Mouse (Mus musculus): ENCODE data around the gene Sparc. TPM values are rescaled to one million over a fixed set of nuclear protein-coding genes. Genes with fewer than 3 reads are reported as not detected.

The Sparc gene
- polyA plus RNA-seq, 1 experiment: 4,760 TPM

DNA sequence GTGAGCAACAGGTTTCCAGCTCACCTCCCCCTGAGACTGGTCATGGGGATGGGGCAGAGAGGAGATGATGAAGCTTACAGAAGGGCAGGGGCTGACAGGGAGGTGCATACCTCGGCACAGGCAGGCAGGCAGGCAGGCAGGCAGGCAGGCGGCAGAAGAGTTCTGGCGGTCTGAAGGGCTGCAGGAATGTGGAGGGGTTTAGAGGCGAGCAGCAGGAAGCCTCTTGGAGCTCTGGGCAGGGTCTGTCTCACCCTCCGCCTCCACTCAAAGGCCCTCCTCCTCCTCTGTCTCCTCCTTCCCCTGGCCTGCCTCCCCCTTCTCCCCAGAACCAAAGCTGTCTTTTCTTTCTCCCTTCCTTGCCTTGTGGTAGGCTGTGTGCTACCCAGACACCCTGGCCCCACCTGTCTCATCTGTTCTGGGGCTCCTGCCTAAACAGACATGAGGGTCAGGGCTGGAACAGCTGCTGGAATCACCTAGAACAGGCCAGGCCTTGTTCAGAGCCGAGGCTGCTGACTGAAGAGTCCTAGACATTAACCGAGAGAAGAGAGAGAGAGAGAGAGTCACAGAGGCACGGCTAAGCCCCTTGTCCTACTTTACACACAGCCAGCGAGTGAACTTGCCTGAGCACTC is 3.2 kb downstream of the Sparc start:
- peak overlapping the region; percentile 85 for H3K4me3 ChIP-seq (ENCODE audit: insufficient read depth, low read length)
- TF ChIP-seq CTCF (IDR thresholded peaks at IDR 0.05; ENCODE audit: borderline replicate concordance, insufficient read depth, low read length) (no peak), POLR2A (IDR thresholded peaks at IDR 0.05; ENCODE audit: low read depth, low read length) (peak; percentile 99)
- H3K4me1 ChIP-seq (ENCODE audit: control insufficient read depth, insufficient read depth, low read length): peaks cover 11% of the 10 kb centered on the region
- H3K27ac ChIP-seq (ENCODE audit: insufficient read depth, low read length): peak overlapping the region; percentile 92

- Histone ChIP-seq H3K4me3 (ENCODE audit: insufficient read depth, low read length) (peak overlapping the region; percentile 85), H3K4me1 (ENCODE audit: control insufficient read depth, insufficient read depth, low read length) (peaks cover 11% of the 10 kb centered on the region), H3K27ac (ENCODE audit: insufficient read depth, low read length) (peak overlapping the region; percentile 92)
- TF ChIP-seq CTCF (IDR thresholded peaks at IDR 0.05; ENCODE audit: borderline replicate concordance, insufficient read depth, low read length) (no peak), POLR2A (IDR thresholded peaks at IDR 0.05; ENCODE audit: low read depth, low read length) (no peak)
Measured at GRCm38 (mm10) chr11:55419296-55419677, 3.7 kb downstream of the Sparc start.

DNA sequence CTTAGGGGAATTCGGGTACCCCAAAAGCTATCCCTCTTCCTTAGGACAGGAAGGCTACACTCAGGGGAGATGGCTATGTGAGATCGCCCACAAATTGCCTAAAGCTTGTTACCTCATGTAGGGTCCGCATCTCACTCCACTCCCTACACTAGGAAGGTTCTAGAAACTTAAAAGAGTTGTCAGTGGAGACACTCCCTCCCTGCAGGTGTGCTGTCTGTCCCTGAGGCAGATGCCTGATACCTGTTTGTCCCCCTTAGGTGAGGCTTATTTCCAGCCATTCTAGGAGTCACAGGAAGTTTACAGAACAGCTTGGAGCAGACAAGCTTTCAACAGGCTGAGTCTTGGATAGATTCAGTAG is 4.3 kb downstream of the Sparc start:
- Histone ChIP-seq H3K4me1 (ENCODE audit: control insufficient read depth, insufficient read depth, low read length) (peaks cover 8% of the 10 kb centered on the region), H3K27ac (ENCODE audit: insufficient read depth, low read length) (peak overlapping the region; percentile 92)

DNA sequence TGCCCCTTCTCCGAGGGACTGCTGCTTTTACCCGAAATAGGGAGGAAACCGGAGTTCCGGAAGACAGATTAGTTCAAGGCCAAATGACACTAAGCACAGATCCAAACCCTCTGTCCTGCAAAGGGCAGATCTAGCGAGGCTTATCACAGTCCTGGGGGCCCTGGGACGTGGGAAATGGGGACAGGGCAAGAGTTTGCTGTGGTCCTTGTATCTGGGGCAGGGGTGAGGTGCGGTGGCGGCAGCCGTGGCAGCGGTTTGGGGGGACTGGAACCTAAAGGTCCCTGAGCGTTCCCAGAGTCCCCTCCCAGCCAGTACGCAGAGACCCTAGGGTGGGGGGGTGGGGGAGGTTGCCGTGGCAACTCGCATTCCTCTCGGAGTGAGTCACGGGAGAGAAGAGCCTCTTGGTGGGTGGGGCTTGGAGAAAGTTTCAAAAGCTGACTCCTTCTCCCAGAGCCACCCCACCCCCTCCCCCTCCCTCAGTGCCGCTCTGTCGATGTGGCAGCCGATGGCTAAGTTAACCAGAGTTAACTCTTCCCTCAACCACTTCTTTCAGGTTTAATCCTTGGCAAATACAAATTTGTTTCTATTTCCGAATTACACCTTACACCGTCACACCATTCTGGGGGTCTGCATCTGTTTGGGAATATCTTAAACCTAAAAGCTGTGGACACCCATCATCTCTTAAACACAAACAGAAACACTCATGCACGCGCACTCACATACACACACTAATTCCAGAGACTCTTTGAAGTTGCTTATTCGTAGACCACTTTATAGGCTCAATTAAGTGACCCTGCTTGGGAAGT is 4.9 kb downstream of the Sparc start:
- peaks cover 6% of the 10 kb centered on the region for H3K4me1 ChIP-seq (ENCODE audit: control insufficient read depth, insufficient read depth, low read length)
- peak overlapping the region; percentile 85 for H3K4me3 ChIP-seq (ENCODE audit: insufficient read depth, low read length)
- TF ChIP-seq CTCF (IDR thresholded peaks at IDR 0.05; ENCODE audit: borderline replicate concordance, insufficient read depth, low read length): no peak
- TF ChIP-seq POLR2A (IDR thresholded peaks at IDR 0.05; ENCODE audit: low read depth, low read length): peak; percentile 58; the same call in 1 of the 2 replicates
- peak overlapping the region; percentile 95 for H3K27ac ChIP-seq (ENCODE audit: insufficient read depth, low read length)

More for the DNA sequence above, 4.3 kb downstream of the Sparc start:
- H3K4me3 ChIP-seq (ENCODE audit: insufficient read depth, low read length): peak overlapping the region; percentile 85
- TF ChIP-seq CTCF (IDR thresholded peaks at IDR 0.05; ENCODE audit: borderline replicate concordance, insufficient read depth, low read length): no peak
- no peak; the same call in 1 of the 2 replicates for TF ChIP-seq POLR2A (IDR thresholded peaks at IDR 0.05; ENCODE audit: low read depth, low read length)

GRCm38 (mm10) chr11:55416609-55417265 is 6.2 kb downstream of the Sparc start:
- Histone ChIP-seq H3K4me3 (ENCODE audit: insufficient read depth, low read length) (peak overlapping the region; percentile 84), H3K27ac (ENCODE audit: insufficient read depth, low read length) (peak overlapping the region; percentile 95)

DNA sequence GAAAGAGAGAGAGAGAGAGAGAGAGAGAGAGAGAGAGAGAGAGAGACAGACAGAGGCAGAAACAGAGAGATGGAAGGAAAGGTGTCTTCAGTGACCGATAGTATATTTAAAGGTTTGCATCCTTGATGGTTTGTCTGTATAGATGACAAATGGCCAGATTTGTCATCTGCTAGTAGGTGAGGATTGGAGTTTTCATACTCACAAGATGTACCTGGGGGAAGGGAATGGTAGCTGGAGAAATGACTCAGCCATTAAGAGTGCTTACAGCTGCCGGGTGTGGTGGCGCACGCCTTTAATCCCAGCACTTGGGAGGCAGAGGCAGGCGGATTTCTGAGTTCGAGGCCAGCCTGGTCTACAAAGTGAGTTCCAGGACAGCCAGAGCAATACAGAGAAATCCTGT is 7.3 kb downstream of the Sparc start:
- Histone ChIP-seq H3K4me1 (ENCODE audit: control insufficient read depth, insufficient read depth, low read length) (peaks cover 16% of the 10 kb centered on the region), H3K27ac (ENCODE audit: insufficient read depth, low read length) (peak overlapping the region; percentile 95), H3K4me3 (ENCODE audit: insufficient read depth, low read length) (peak overlapping the region; percentile 84; the same call in 1 of the 2 replicates)

More at GRCm38 (mm10) chr11:55416609-55417265, 6.2 kb downstream of the Sparc start:
- H3K4me1 ChIP-seq (ENCODE audit: control insufficient read depth, insufficient read depth, low read length): peaks cover 7% of the 10 kb centered on the region
- TF ChIP-seq CTCF (IDR thresholded peaks at IDR 0.05; ENCODE audit: borderline replicate concordance, insufficient read depth, low read length): 0 out of 2 replicates have a peak, but pooled peaks have one; percentile 6
- peak; percentile 55 for TF ChIP-seq POLR2A (IDR thresholded peaks at IDR 0.05; ENCODE audit: low read depth, low read length)

- Histone ChIP-seq H3K27ac (ENCODE audit: insufficient read depth, low read length) (peak overlapping the region; percentile 95), H3K4me1 (ENCODE audit: control insufficient read depth, insufficient read depth, low read length) (peaks cover 18% of the 10 kb centered on the region), H3K4me3 (ENCODE audit: insufficient read depth, low read length) (peak overlapping the region; percentile 1)
- TF ChIP-seq CTCF (IDR thresholded peaks at IDR 0.05; ENCODE audit: borderline replicate concordance, insufficient read depth, low read length): no peak
- TF ChIP-seq POLR2A (IDR thresholded peaks at IDR 0.05; ENCODE audit: low read depth, low read length): peak; percentile 46; the same call in 1 of the 2 replicates
Measured at GRCm38 (mm10) chr11:55415036-55415704, 7.8 kb downstream of the Sparc start.

- peaks cover 17% of the 10 kb centered on the region for H3K4me1 ChIP-seq (ENCODE audit: control insufficient read depth, insufficient read depth, low read length)
Measured at GRCm38 (mm10) chr11:55414314-55414713, 8.7 kb downstream of the Sparc start.

DNA sequence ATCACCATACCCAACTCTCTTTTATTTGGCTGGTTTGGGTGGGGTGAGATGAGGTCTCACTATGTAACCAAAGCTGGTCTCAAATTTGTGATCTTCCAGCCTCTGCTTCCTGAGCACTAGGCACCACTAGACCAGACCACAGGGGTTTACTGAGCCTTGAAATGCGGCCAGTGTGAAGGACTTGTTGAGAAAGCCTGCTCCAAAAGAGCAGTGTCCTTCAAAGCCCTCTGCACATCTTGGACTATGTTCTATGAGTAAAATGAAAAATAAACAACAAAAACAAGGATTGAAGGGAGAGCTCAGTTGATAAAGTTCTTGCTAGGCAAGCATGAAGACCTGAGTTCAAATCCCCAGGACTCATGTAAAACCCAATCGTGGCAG is 9.6 kb downstream of the Sparc start:
- TF ChIP-seq POLR2A (IDR thresholded peaks at IDR 0.05; ENCODE audit: low read depth, low read length) (0 out of 2 replicates have a peak, but pooled peaks have one; percentile 15), CTCF (IDR thresholded peaks at IDR 0.05; ENCODE audit: borderline replicate concordance, insufficient read depth, low read length) (no peak)
- H3K27ac ChIP-seq (ENCODE audit: insufficient read depth, low read length): peak overlapping the region; percentile 95
- H3K4me1 ChIP-seq (ENCODE audit: control insufficient read depth, insufficient read depth, low read length): peaks cover 17% of the 10 kb centered on the region
- no peak overlapping the region for H3K4me3 ChIP-seq (ENCODE audit: insufficient read depth, low read length)

More at GRCm38 (mm10) chr11:55414314-55414713, 8.7 kb downstream of the Sparc start:
- no peak for TF ChIP-seq POLR2A (IDR thresholded peaks at IDR 0.05; ENCODE audit: low read depth, low read length)
- TF ChIP-seq CTCF (IDR thresholded peaks at IDR 0.05; ENCODE audit: borderline replicate concordance, insufficient read depth, low read length): no peak
- Histone ChIP-seq H3K27ac (ENCODE audit: insufficient read depth, low read length) (peak overlapping the region; percentile 95), H3K4me3 (ENCODE audit: insufficient read depth, low read length) (no peak overlapping the region; the same call in 1 of the 2 replicates)

Data from embryonic fibroblast, embryonic 13.5 days (primary cell).